Mouse (Mus musculus): ENCODE data around the gene Crocc2.

The Crocc2 gene

GRCm38 (mm10) chr1:93216839-93217497 lies 48.4 kb downstream of the Crocc2 start:
- DNase-seq (ENCODE audit: low spot score), result no peak

- no peak for DNase-seq (ENCODE audit: low spot score)
Measured at GRCm38 (mm10) chr1:93217530-93217929, 49.0 kb downstream of the Crocc2 start.

GRCm38 (mm10) chr1:93220776-93221175 lies 52.3 kb downstream of the Crocc2 start:
- DNase-seq (ENCODE audit: low spot score), result no peak

GRCm38 (mm10) chr1:93223972-93224371 lies 55.4 kb downstream of the Crocc2 start:
- DNase-seq (ENCODE audit: low spot score), result peak; percentile 49

GRCm38 (mm10) chr1:93225226-93225625 lies 56.7 kb downstream of the Crocc2 start:
- no peak for DNase-seq (ENCODE audit: low spot score)

GRCm38 (mm10) chr1:93225731-93226520 lies 57.4 kb downstream of the Crocc2 start:
- no peak for DNase-seq (ENCODE audit: low spot score)

- no peak for DNase-seq (ENCODE audit: low spot score)
Measured at GRCm38 (mm10) chr1:93227303-93227975, 58.9 kb downstream of the Crocc2 start.

GRCm38 (mm10) chr1:93227976-93228365 lies 59.4 kb downstream of the Crocc2 start:
- DNase-seq (ENCODE audit: low spot score), result no peak

- no peak for DNase-seq (ENCODE audit: low spot score)
Measured at GRCm38 (mm10) chr1:93229221-93229620, 60.7 kb downstream of the Crocc2 start.

GRCm38 (mm10) chr1:93229626-93230025 lies 61.1 kb downstream of the Crocc2 start:
- DNase-seq (ENCODE audit: low spot score), result no peak

- DNase-seq (ENCODE audit: low spot score), result peak; percentile 87
Measured at GRCm38 (mm10) chr1:93235576-93236544, 67.3 kb downstream of the Crocc2 start, which contains the start of gene Sned1. TSS of gene Sned1 (plus strand) at chr1:93235841.

- DNase-seq (ENCODE audit: low spot score), result no peak
Measured at GRCm38 (mm10) chr1:93236545-93236924, 68.0 kb downstream of the Crocc2 start.

GRCm38 (mm10) chr1:93237676-93238075 lies 69.2 kb downstream of the Crocc2 start:
- DNase-seq (ENCODE audit: low spot score), result no peak

- no peak for DNase-seq (ENCODE audit: low spot score)
Measured at GRCm38 (mm10) chr1:93238201-93238600, 69.7 kb downstream of the Crocc2 start.

- DNase-seq (ENCODE audit: low spot score), result no peak
Measured at GRCm38 (mm10) chr1:93245936-93246335, 77.4 kb downstream of the Crocc2 start.

GRCm38 (mm10) chr1:93252586-93252985 lies 84.1 kb downstream of the Crocc2 start:
- no peak for DNase-seq (ENCODE audit: low spot score)

- DNase-seq (ENCODE audit: low spot score), result no peak
Measured at GRCm38 (mm10) chr1:93255761-93256160, 87.2 kb downstream of the Crocc2 start.

- DNase-seq (ENCODE audit: low spot score), result no peak
Measured at GRCm38 (mm10) chr1:93257560-93257959, 89.0 kb downstream of the Crocc2 start.

GRCm38 (mm10) chr1:93267207-93267606 lies 98.7 kb downstream of the Crocc2 start:
- DNase-seq (ENCODE audit: low spot score), result no peak

GRCm38 (mm10) chr1:93268246-93268645 lies 99.7 kb downstream of the Crocc2 start:
- DNase-seq (ENCODE audit: low spot score), result no peak

- no peak for DNase-seq (ENCODE audit: low spot score)
Measured at GRCm38 (mm10) chr1:93270516-93271240, 102.2 kb downstream of the Crocc2 start.

All from ovary, postnatal 14 days (tissue).